Mouse (Mus musculus): Measurements from ENCODE around the gene AW549877. TPM values are rescaled to one million over a fixed set of nuclear protein-coding genes. Genes with fewer than 3 reads are reported as not detected.

AW549877 gene
- polyA plus RNA-seq, 1 experiment from 2014 or later, result 51.3 TPM

- H3K4me3 ChIP-seq (ENCODE audit: low read length), result peak overlapping the region; percentile 75
- peak overlapping the region; percentile 66 for H3K4me2 ChIP-seq (replicated peaks; ENCODE audit: low read depth, low read length)
- peak overlapping the region; percentile 61; the same call in 1 of the 2 replicates for H3K9ac ChIP-seq (ENCODE audit: low read depth, low read length)
- no peaks in the 10 kb centered on the region for H3K9me3 ChIP-seq (ENCODE audit: control insufficient read depth, low read length)
- H3K27me3 ChIP-seq (ENCODE audit: control insufficient read depth, insufficient read depth, low read length), result no peaks in the 10 kb centered on the region
- ATAC-seq (ENCODE audit: low FRiP score, low TSS enrichment), result no peak
- WGBS, result 22% methylated on average over 14 of the region's 14 CpGs
- peaks cover 8% of the 10 kb centered on the region for H3K36me3 ChIP-seq (ENCODE audit: control insufficient read depth, insufficient read depth, low read length)
- H3K27ac ChIP-seq (ENCODE audit: low read depth, low read length), result peak overlapping the region; percentile 87
- H3K4me1 ChIP-seq (ENCODE audit: control insufficient read depth, insufficient read depth, low read length), result no peaks in the 10 kb centered on the region
These were observed 895 bp upstream of the AW549877 start for GRCm38 (mm10) chr15:3996267-3997010.

- Histone ChIP-seq H3K4me2 (replicated peaks; ENCODE audit: low read depth, low read length) (peak overlapping the region; percentile 35), H3K27ac (ENCODE audit: low read depth, low read length) (peak overlapping the region; percentile 90), H3K36me3 (ENCODE audit: control insufficient read depth, insufficient read depth, low read length) (peaks cover 18% of the 10 kb centered on the region), H3K27me3 (ENCODE audit: control insufficient read depth, insufficient read depth, low read length) (no peaks in the 10 kb centered on the region), H3K9me3 (ENCODE audit: control insufficient read depth, low read length) (no peaks in the 10 kb centered on the region), H3K4me3 (ENCODE audit: low read length) (peak overlapping the region; percentile 75), H3K9ac (ENCODE audit: low read depth, low read length) (peak overlapping the region; percentile 85), H3K4me1 (ENCODE audit: control insufficient read depth, insufficient read depth, low read length) (no peaks in the 10 kb centered on the region)
- WGBS, result 28% methylated on average over 14 of the region's 14 CpGs
- ATAC-seq (ENCODE audit: low FRiP score, low TSS enrichment), result no peak
These were observed 594 bp downstream of the AW549877 start for GRCm38 (mm10) chr15:3994852-3995447.

- 70% methylated on average over 2 of the region's 2 CpGs for WGBS
- peaks cover 63% of the 10 kb centered on the region for H3K36me3 ChIP-seq (ENCODE audit: control insufficient read depth, insufficient read depth, low read length)
These were observed 7.6 kb downstream of the AW549877 start for GRCm38 (mm10) chr15:3987981-3988380.

GRCm38 (mm10) chr15:3984876-3985275, 10.7 kb downstream of the AW549877 start:
- peaks cover 45% of the 10 kb centered on the region for H3K36me3 ChIP-seq (ENCODE audit: control insufficient read depth, insufficient read depth, low read length)
- no peak for ATAC-seq (ENCODE audit: low FRiP score, low TSS enrichment)
- H3K9ac ChIP-seq (ENCODE audit: low read depth, low read length), result no peak overlapping the region
- H3K4me3 ChIP-seq (ENCODE audit: low read length), result no peak overlapping the region
- no peaks in the 10 kb centered on the region for H3K27me3 ChIP-seq (ENCODE audit: control insufficient read depth, insufficient read depth, low read length)
- H3K4me1 ChIP-seq (ENCODE audit: control insufficient read depth, insufficient read depth, low read length), result no peaks in the 10 kb centered on the region
- no peak overlapping the region for H3K27ac ChIP-seq (ENCODE audit: low read depth, low read length)
- WGBS, result 82% methylated on average over 2 of the region's 2 CpGs
- no peak overlapping the region for H3K4me2 ChIP-seq (replicated peaks; ENCODE audit: low read depth, low read length)
- H3K9me3 ChIP-seq (ENCODE audit: control insufficient read depth, low read length), result no peaks in the 10 kb centered on the region

More at GRCm38 (mm10) chr15:3987981-3988380, 7.6 kb downstream of the AW549877 start:
- no peaks in the 10 kb centered on the region for H3K4me1 ChIP-seq (ENCODE audit: control insufficient read depth, insufficient read depth, low read length)
- no peak overlapping the region for H3K4me3 ChIP-seq (ENCODE audit: low read length)
- no peak overlapping the region for H3K9ac ChIP-seq (ENCODE audit: low read depth, low read length)
- no peak overlapping the region for H3K4me2 ChIP-seq (replicated peaks; ENCODE audit: low read depth, low read length)
- H3K27me3 ChIP-seq (ENCODE audit: control insufficient read depth, insufficient read depth, low read length), result no peaks in the 10 kb centered on the region
- H3K27ac ChIP-seq (ENCODE audit: low read depth, low read length), result no peak overlapping the region
- H3K9me3 ChIP-seq (ENCODE audit: control insufficient read depth, low read length), result no peaks in the 10 kb centered on the region
- no peak for ATAC-seq (ENCODE audit: low FRiP score, low TSS enrichment)

- H3K36me3 ChIP-seq (ENCODE audit: control insufficient read depth, insufficient read depth, low read length), result peaks cover 28% of the 10 kb centered on the region
- WGBS, result 91% methylated on average over 5 of the region's 5 CpGs
- H3K4me1 ChIP-seq (ENCODE audit: control insufficient read depth, insufficient read depth, low read length), result no peaks in the 10 kb centered on the region
- no peak overlapping the region for H3K9ac ChIP-seq (ENCODE audit: low read depth, low read length)
- no peaks in the 10 kb centered on the region for H3K27me3 ChIP-seq (ENCODE audit: control insufficient read depth, insufficient read depth, low read length)
- ATAC-seq (ENCODE audit: low FRiP score, low TSS enrichment), result no peak
- H3K4me2 ChIP-seq (replicated peaks; ENCODE audit: low read depth, low read length), result no peak overlapping the region
- no peak overlapping the region for H3K27ac ChIP-seq (ENCODE audit: low read depth, low read length)
- no peaks in the 10 kb centered on the region for H3K9me3 ChIP-seq (ENCODE audit: control insufficient read depth, low read length)
- no peak overlapping the region for H3K4me3 ChIP-seq (ENCODE audit: low read length)
These were observed 12.8 kb downstream of the AW549877 start for GRCm38 (mm10) chr15:3982732-3983131.

- H3K36me3 ChIP-seq (ENCODE audit: control insufficient read depth, insufficient read depth, low read length), result peaks cover 12% of the 10 kb centered on the region; the same call in 1 of the 2 replicates
These were observed 15.7 kb downstream of the AW549877 start for GRCm38 (mm10) chr15:3979871-3980270.

GRCm38 (mm10) chr15:3979061-3979848, 16.3 kb downstream of the AW549877 start, which contains the start of gene Fbxo4:
Gene Fbxo4, minus strand, starts transcription at chr15:3979573.
- Histone ChIP-seq H3K4me1 (ENCODE audit: control insufficient read depth, insufficient read depth, low read length) (no peaks in the 10 kb centered on the region), H3K27ac (ENCODE audit: low read depth, low read length) (peak within 1 kb of the TSS; percentile 97), H3K36me3 (ENCODE audit: control insufficient read depth, insufficient read depth, low read length) (peaks cover 8% of the 10 kb centered on the region; the same call in 1 of the 2 replicates), H3K27me3 (ENCODE audit: control insufficient read depth, insufficient read depth, low read length) (no peaks in the 10 kb centered on the region), H3K4me3 (ENCODE audit: low read length) (peak within 1 kb of the TSS; percentile 75), H3K9me3 (ENCODE audit: control insufficient read depth, low read length) (no peaks in the 10 kb centered on the region), H3K4me2 (replicated peaks; ENCODE audit: low read depth, low read length) (peak within 1 kb of the TSS; percentile 64), H3K9ac (ENCODE audit: low read depth, low read length) (peak within 1 kb of the TSS; percentile 95)
- ATAC-seq (ENCODE audit: low FRiP score, low TSS enrichment), result peak; percentile 99
- 1% methylated on average over 58 of the region's 61 CpGs for WGBS

More at GRCm38 (mm10) chr15:3979871-3980270, 15.7 kb downstream of the AW549877 start:
- no peaks in the 10 kb centered on the region for H3K4me1 ChIP-seq (ENCODE audit: control insufficient read depth, insufficient read depth, low read length)
- H3K9me3 ChIP-seq (ENCODE audit: control insufficient read depth, low read length), result no peaks in the 10 kb centered on the region
- peak overlapping the region; percentile 75; the same call in 1 of the 2 replicates for H3K4me3 ChIP-seq (ENCODE audit: low read length)
- peak overlapping the region; percentile 64 for H3K4me2 ChIP-seq (replicated peaks; ENCODE audit: low read depth, low read length)
- peak overlapping the region; percentile 95; the same call in 1 of the 2 replicates for H3K9ac ChIP-seq (ENCODE audit: low read depth, low read length)
- H3K27ac ChIP-seq (ENCODE audit: low read depth, low read length), result peak overlapping the region; percentile 97
- WGBS, result 83% methylated on average over 3 of the region's 3 CpGs
- ATAC-seq (ENCODE audit: low FRiP score, low TSS enrichment), result no peak
- H3K27me3 ChIP-seq (ENCODE audit: control insufficient read depth, insufficient read depth, low read length), result no peaks in the 10 kb centered on the region

GRCm38 (mm10) chr15:3978279-3978678, 17.3 kb downstream of the AW549877 start:
- Histone ChIP-seq H3K4me1 (ENCODE audit: control insufficient read depth, insufficient read depth, low read length) (no peaks in the 10 kb centered on the region), H3K9ac (ENCODE audit: low read depth, low read length) (no peak overlapping the region), H3K27me3 (ENCODE audit: control insufficient read depth, insufficient read depth, low read length) (no peaks in the 10 kb centered on the region), H3K27ac (ENCODE audit: low read depth, low read length) (no peak overlapping the region), H3K4me2 (replicated peaks; ENCODE audit: low read depth, low read length) (no peak overlapping the region), H3K9me3 (ENCODE audit: control insufficient read depth, low read length) (no peaks in the 10 kb centered on the region), H3K36me3 (ENCODE audit: control insufficient read depth, insufficient read depth, low read length) (no peaks in the 10 kb centered on the region; the same call in 1 of the 2 replicates), H3K4me3 (ENCODE audit: low read length) (no peak overlapping the region)
- ATAC-seq (ENCODE audit: low FRiP score, low TSS enrichment), result no peak
- 90% methylated on average over 2 of the region's 2 CpGs for WGBS
